Mouse (Mus musculus) hindbrain, embryonic 14.5 days (tissue): Measurements from ENCODE around the gene Naa25. TPM values are rescaled to one million over a fixed set of nuclear protein-coding genes. Genes with fewer than 3 reads are reported as not detected.

Experiments used
- ATAC-seq: fragments of 200-750 bp; cut with Nextera tagmentation; 2 replicates; pipeline ENCODE4 v1.8.0; 2017; ENCODE audit warnings: moderate number of reproducible peaks, mild to moderate bottlenecking, moderate TSS enrichment, moderate library complexity; ENCODE audit not compliant: low FRiP score
- DNase-seq: peaks from one replicate; pipeline ENCODE4 v3.0.0-alpha.2; 2015; ENCODE audit warnings: low spot score
- H3K27ac ChIP-seq: fragments of 300-500 bp; sonication (generic); 2 replicates; pipeline ENCODE4 v1.5.1; 2014; ENCODE audit warnings: mild to moderate bottlenecking, moderate library complexity
- H3K27me3 ChIP-seq: fragments of 300-500 bp; sonication (generic); 2 replicates; pipeline ENCODE4 v1.6.1; 2014; ENCODE audit warnings: mild to moderate bottlenecking, low read length, mixed read lengths; ENCODE audit not compliant: control insufficient read depth, insufficient read depth
- H3K36me3 ChIP-seq: fragments of 300-500 bp; sonication (generic); replicated peaks from 2 replicates; pipeline ENCODE4 v1.6.1; 2014; ENCODE audit not compliant: control insufficient read depth, insufficient read depth
- H3K4me1 ChIP-seq: fragments of 300-500 bp; sonication (generic); replicated peaks from 2 replicates; pipeline ENCODE4 v1.6.1; 2014; ENCODE audit warnings: antibody characterized with exemption, low read length, mixed read lengths; ENCODE audit not compliant: control insufficient read depth, insufficient read depth
- H3K4me2 ChIP-seq: fragments of 300-500 bp; sonication (generic); replicated peaks from 2 replicates; pipeline ENCODE4 v1.6.1; 2014; ENCODE audit warnings: mild to moderate bottlenecking, moderate library complexity
- H3K4me3 ChIP-seq: fragments of 300-500 bp; sonication (generic); replicated peaks from 2 replicates; pipeline ENCODE4 v1.5.1; 2014; ENCODE audit warnings: mild to moderate bottlenecking, low read length
- H3K9ac ChIP-seq: fragments of 300-500 bp; sonication (generic); 2 replicates; pipeline ENCODE4 v1.6.1; 2014
- H3K9me3 ChIP-seq: fragments of 300-500 bp; sonication (generic); 2 replicates; pipeline ENCODE4 v1.6.1; 2016; ENCODE audit warnings: low read length; ENCODE audit not compliant: control insufficient read depth
- WGBS: fragments of 180-500 bp; shearing (Covaris S2); extraction: QIAGEN DNeasy Blood & Tissue Kit; methylation state at CpG from one replicate; pipeline ENCODE4 v1.1.7; 2014; 5-methylcytosine and 5-hydroxymethylcytosine counted together
- polyA plus RNA-seq: library from polyadenylated mRNA; unstranded; fragments of >200 nt; fragmentation: Nextera tagmentation; extraction: Ambion mirVana; gene quantifications from 2 replicates; pipeline ENCODE4 v1.2.1, GENCODE M21; 2014

Gene Naa25
- polyA plus RNA-seq, 1 experiment from 2014 or later, result 55.3 TPM

DNA sequence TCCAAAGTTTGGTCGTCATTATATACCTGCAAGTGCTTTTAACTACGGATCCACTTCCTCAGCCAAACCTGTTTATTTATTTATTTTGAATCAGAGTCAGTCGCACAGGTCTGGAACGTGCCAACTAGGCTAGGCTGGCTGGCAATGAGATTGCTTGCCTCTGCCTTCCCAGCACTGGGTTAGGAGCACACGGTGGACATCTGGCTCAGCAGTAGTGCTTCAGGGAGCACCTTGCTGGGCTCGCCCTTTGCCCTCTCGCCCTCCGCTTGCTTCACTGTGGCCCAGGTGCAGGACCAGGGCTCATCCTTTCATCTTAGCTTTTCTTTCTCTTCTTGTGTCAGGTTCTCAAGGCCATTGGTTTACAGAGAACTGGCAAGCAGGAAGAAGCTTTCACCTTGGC, 10.1 kb downstream of the Naa25 start:
- Histone ChIP-seq H3K4me1 (no peaks in the 10 kb centered on the region), H3K9ac (no peak overlapping the region), H3K4me2 (no peak overlapping the region), H3K4me3 (no peak overlapping the region), H3K27ac (no peak overlapping the region), H3K9me3 (no peaks in the 10 kb centered on the region), H3K36me3 (peaks cover 77% of the 10 kb centered on the region), H3K27me3 (no peaks in the 10 kb centered on the region)
- ATAC-seq (no peak), DNase-seq (no peak)
- 94% methylated on average over 8 of the region's 8 CpGs for WGBS

GRCm38 (mm10) chr5:121410975-121411374, 13.2 kb downstream of the Naa25 start:
- ATAC-seq (no peak), DNase-seq (no peak)
- no peak overlapping the region for H3K9ac ChIP-seq
- H3K4me3 ChIP-seq, result no peak overlapping the region
- no peaks in the 10 kb centered on the region for H3K27me3 ChIP-seq
- H3K27ac ChIP-seq, result no peak overlapping the region
- H3K4me1 ChIP-seq, result no peaks in the 10 kb centered on the region
- 97% methylated on average over 4 of the region's 4 CpGs for WGBS
- H3K4me2 ChIP-seq, result no peak overlapping the region
- no peaks in the 10 kb centered on the region for H3K9me3 ChIP-seq
- H3K36me3 ChIP-seq, result peaks cover 90% of the 10 kb centered on the region

- no peak for ATAC-seq
- H3K4me3 ChIP-seq, result no peak overlapping the region
These were observed 23.0 kb downstream of the Naa25 start for GRCm38 (mm10) chr5:121420721-121421120.

GRCm38 (mm10) chr5:121422787-121423186, 25.1 kb downstream of the Naa25 start:
- Histone ChIP-seq H3K9ac (no peak overlapping the region), H3K27me3 (no peaks in the 10 kb centered on the region), H3K9me3 (no peaks in the 10 kb centered on the region), H3K4me3 (no peak overlapping the region), H3K4me2 (no peak overlapping the region), H3K4me1 (no peaks in the 10 kb centered on the region), H3K36me3 (peaks cover 100% of the 10 kb centered on the region), H3K27ac (no peak overlapping the region)
- 96% methylated on average over 6 of the region's 6 CpGs for WGBS
- ATAC-seq (no peak), DNase-seq (no peak)

More at GRCm38 (mm10) chr5:121420721-121421120, 23.0 kb downstream of the Naa25 start:
- DNase-seq, result no peak
- Histone ChIP-seq H3K27me3 (no peaks in the 10 kb centered on the region), H3K9me3 (no peaks in the 10 kb centered on the region), H3K4me2 (no peak overlapping the region), H3K27ac (no peak overlapping the region), H3K36me3 (peaks cover 100% of the 10 kb centered on the region), H3K9ac (no peak overlapping the region), H3K4me1 (no peaks in the 10 kb centered on the region)
- 94% methylated on average over 9 of the region's 9 CpGs for WGBS

GRCm38 (mm10) chr5:121423297-121423696, 25.6 kb downstream of the Naa25 start:
- 91% methylated on average over 10 of the region's 10 CpGs for WGBS
- no peak overlapping the region for H3K4me3 ChIP-seq
- no peaks in the 10 kb centered on the region for H3K9me3 ChIP-seq
- peaks cover 100% of the 10 kb centered on the region for H3K36me3 ChIP-seq
- no peak overlapping the region for H3K27ac ChIP-seq
- DNase-seq, result no peak
- H3K4me1 ChIP-seq, result no peaks in the 10 kb centered on the region
- no peak for ATAC-seq
- H3K9ac ChIP-seq, result no peak overlapping the region
- H3K4me2 ChIP-seq, result no peak overlapping the region
- H3K27me3 ChIP-seq, result no peaks in the 10 kb centered on the region

DNA sequence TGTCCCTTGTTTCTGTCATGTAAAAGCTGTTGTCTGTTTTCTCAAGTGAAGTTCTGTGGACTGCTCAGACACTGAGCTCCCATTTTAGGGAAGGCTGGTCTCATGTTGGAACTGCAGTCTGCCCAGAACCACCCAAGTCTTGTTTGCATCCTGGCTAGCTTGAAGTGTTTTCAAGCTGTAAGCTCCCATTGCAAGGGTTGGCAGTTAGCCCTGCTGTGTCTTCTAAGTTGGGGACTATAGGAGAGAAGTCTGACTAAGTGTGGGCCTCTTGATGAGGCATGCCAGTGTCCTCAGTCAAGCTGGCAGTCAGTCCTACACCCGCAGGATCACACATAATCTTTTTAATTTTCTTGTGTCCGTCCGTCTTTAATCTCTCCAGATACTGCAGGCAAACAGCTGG, 31.2 kb downstream of the Naa25 start:
- 86% methylated on average over 3 of the region's 3 CpGs for WGBS
- Histone ChIP-seq H3K9me3 (no peaks in the 10 kb centered on the region), H3K4me1 (no peaks in the 10 kb centered on the region), H3K27me3 (no peaks in the 10 kb centered on the region), H3K4me3 (no peak overlapping the region), H3K4me2 (no peak overlapping the region), H3K27ac (no peak overlapping the region), H3K9ac (no peak overlapping the region), H3K36me3 (peaks cover 100% of the 10 kb centered on the region)
- ATAC-seq (no peak), DNase-seq (no peak)

DNA sequence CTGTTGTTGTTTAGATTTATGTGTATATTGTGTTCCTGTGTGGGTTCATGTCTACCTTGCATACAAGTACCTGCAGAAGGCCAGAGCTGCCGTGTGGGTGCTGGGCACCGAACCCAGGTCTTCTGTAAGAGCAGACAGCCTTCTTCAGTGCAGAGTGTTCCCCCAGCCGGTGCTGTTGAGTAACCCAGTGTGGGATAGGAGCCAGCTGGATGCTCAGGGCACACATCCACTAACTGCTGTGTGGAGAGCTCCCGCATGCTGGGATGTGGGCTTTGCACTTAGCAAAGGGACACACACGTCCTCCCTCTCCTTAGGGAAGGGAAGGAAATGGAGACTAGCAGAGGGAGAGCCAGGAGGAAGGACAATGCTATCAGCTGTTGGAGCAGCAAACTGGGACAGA, 40.4 kb downstream of the Naa25 start:
- H3K27ac ChIP-seq, result no peak overlapping the region
- no peak overlapping the region for H3K4me3 ChIP-seq
- H3K4me2 ChIP-seq, result no peak overlapping the region
- 86% methylated on average over 5 of the region's 5 CpGs for WGBS
- no peaks in the 10 kb centered on the region for H3K9me3 ChIP-seq
- H3K36me3 ChIP-seq, result peaks cover 98% of the 10 kb centered on the region
- no peaks in the 10 kb centered on the region for H3K27me3 ChIP-seq
- DNase-seq (no peak), ATAC-seq (no peak)
- no peak overlapping the region for H3K9ac ChIP-seq
- no peaks in the 10 kb centered on the region for H3K4me1 ChIP-seq

GRCm38 (mm10) chr5:121438756-121439155, 41.0 kb downstream of the Naa25 start:
- 93% methylated on average over 11 of the region's 11 CpGs for WGBS
- Histone ChIP-seq H3K4me1 (no peaks in the 10 kb centered on the region), H3K36me3 (peaks cover 98% of the 10 kb centered on the region)

GRCm38 (mm10) chr5:121443548-121443947, 45.8 kb downstream of the Naa25 start:
- WGBS, result 93% methylated on average over 3 of the region's 3 CpGs

More at GRCm38 (mm10) chr5:121438756-121439155, 41.0 kb downstream of the Naa25 start:
- Histone ChIP-seq H3K27ac (no peak overlapping the region), H3K4me2 (no peak overlapping the region), H3K9ac (no peak overlapping the region), H3K9me3 (no peaks in the 10 kb centered on the region), H3K27me3 (no peaks in the 10 kb centered on the region), H3K4me3 (no peak overlapping the region)
- DNase-seq, result no peak
- ATAC-seq, result no peak

DNA sequence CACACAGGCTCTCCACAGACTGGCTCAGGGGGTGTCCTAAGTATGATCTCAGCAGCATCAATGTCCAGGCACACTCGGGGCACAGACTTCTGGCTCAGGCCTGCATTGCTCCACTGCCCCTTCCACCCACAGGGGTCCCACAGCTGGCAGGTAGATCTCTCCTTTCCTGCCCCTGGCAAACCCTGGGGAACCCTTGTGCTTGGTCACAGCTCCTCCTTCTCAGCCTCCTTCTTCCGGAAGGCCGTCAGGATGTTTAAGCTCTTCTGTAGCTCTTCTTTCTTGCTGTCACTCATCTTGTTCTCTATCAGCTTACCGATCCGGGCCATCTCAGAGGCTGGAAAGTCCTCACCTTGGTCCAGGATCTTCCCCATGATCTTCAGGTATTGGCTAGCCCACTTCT, 47.1 kb downstream of the Naa25 start:
- no peak overlapping the region for H3K9ac ChIP-seq
- DNase-seq, result no peak
- no peaks in the 10 kb centered on the region for H3K4me1 ChIP-seq
- H3K36me3 ChIP-seq, result peaks cover 98% of the 10 kb centered on the region
- H3K9me3 ChIP-seq, result no peaks in the 10 kb centered on the region
- WGBS, result 92% methylated on average over 5 of the region's 5 CpGs
- H3K4me3 ChIP-seq, result no peak overlapping the region
- no peak overlapping the region for H3K4me2 ChIP-seq
- ATAC-seq, result no peak
- H3K27me3 ChIP-seq, result no peaks in the 10 kb centered on the region
- H3K27ac ChIP-seq, result no peak overlapping the region

More at GRCm38 (mm10) chr5:121443548-121443947, 45.8 kb downstream of the Naa25 start:
- no peak overlapping the region for H3K27ac ChIP-seq
- no peak overlapping the region for H3K9ac ChIP-seq
- peak; percentile 45 for DNase-seq
- H3K4me3 ChIP-seq, result no peak overlapping the region
- peaks cover 98% of the 10 kb centered on the region for H3K36me3 ChIP-seq
- no peaks in the 10 kb centered on the region for H3K27me3 ChIP-seq
- no peaks in the 10 kb centered on the region for H3K4me1 ChIP-seq
- H3K9me3 ChIP-seq, result no peaks in the 10 kb centered on the region
- no peak for ATAC-seq
- H3K4me2 ChIP-seq, result no peak overlapping the region
